In the genomic region with DNA sequence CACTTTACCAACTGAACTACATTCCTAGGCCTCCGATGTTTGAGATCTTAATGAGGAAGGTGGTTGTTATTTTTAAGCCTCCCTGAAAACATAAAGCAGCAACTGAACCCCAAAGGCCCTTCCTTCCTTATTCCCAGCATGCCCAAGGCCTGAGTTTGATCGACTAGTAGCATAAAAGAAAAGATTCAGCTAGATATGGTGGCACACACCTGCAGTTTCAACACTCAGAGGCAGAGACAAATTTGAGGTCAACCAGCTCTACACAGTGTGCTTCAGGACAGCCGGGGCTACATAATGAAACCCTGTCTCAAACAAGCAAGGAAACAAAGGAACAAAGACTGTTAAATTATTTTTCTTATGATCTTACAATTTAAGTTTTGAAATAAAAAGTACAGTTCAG, we compare ENCODE assay signal across 25 mouse cellular contexts. TPM values are rescaled to one million over a fixed set of nuclear protein-coding genes. Genes with fewer than 3 reads are reported as not detected.
"Had no signal": no experiment of that assay in that cellular context is flagged by ENCODE, and none has a peak within 500 bp of the region (broad histone marks: within the 10 kb centered on the region; RNA-seq: fewer than 3 reads in every experiment).

No protein-coding gene starts in this region.

- H3K4me1 ChIP-seq: liver, embryonic 15.5 days had no signal

- H3K27ac ChIP-seq: kidney, embryonic 15.5 days; left cerebral cortex, adult 2 months; limb, embryonic 13.5 days; liver, embryonic 12.5 days; liver, embryonic 15.5 days; lung, embryonic 15.5 days; stomach, postnatal 0 days had no signal

- H3K27me3 ChIP-seq: kidney, embryonic 15.5 days; limb, embryonic 13.5 days; liver, embryonic 12.5 days; liver, embryonic 15.5 days; lung, embryonic 15.5 days had no signal

- H3K4me3 ChIP-seq: kidney, embryonic 15.5 days; left cerebral cortex, adult 2 months; limb, embryonic 13.5 days; liver, embryonic 12.5 days; liver, embryonic 15.5 days; lung, embryonic 15.5 days had no signal

- DNase-seq: kidney, adult 8-10 months; kidney, postnatal 10 days; layer of hippocampus, postnatal 36 days; left cerebral cortex, postnatal 4 days; liver; lung, adult 18-20 months; lung, postnatal 4 days; midbrain, embryonic 14.5 days; right cerebral cortex, adult 18-20 months; right cerebral cortex, postnatal 14 days; right cerebral cortex, postnatal 4 days had no signal

- H3K9me3 ChIP-seq: kidney, embryonic 15.5 days; limb, embryonic 13.5 days; liver, embryonic 12.5 days; liver, embryonic 15.5 days; lung, embryonic 15.5 days had no signal

- H3K36me3 ChIP-seq: kidney, embryonic 15.5 days; limb, embryonic 13.5 days; liver, embryonic 12.5 days; liver, embryonic 15.5 days; lung, embryonic 15.5 days had no signal

RNA-seq across cellular contexts. Expression of gene Gm9857, which starts 23.5 kb away (rescaled TPM):
- polyA plus RNA-seq: intestine, embryonic 14.5 days; intestine, postnatal 0 days; kidney, embryonic 15.5 days; liver, embryonic 12.5 days; liver, embryonic 15.5 days; lung, embryonic 15.5 days; midbrain, embryonic 11.5 days; midbrain, embryonic 14.5 days; midbrain, postnatal 0 days; neural tube, embryonic 11.5 days; neural tube, embryonic 14.5 days; stomach, embryonic 14.5 days; stomach, postnatal 0 days had no signal

RNA-seq across cellular contexts. Expression of gene Henmt1, which starts 24.1 kb away (rescaled TPM):
- polyA plus RNA-seq: liver, embryonic 15.5 days had no signal
